Mouse (Mus musculus) kidney, adult 11 months (tissue): ENCODE measurements around the gene Dpp8.

Experiments
- DNase-seq: peaks from one replicate; pipeline ENCODE4 v3.0.0; 2022

The Dpp8 gene

GRCm38 (mm10) chr9:65094237-65094636 lies 62.0 kb downstream of the Dpp8 start:
- no peak for DNase-seq

- DNase-seq: no peak
Observed at GRCm38 (mm10) chr9:65100991-65101685, 68.9 kb downstream of the Dpp8 start, which contains the start of gene Igdcc4. Gene Igdcc4, plus strand, starts transcription at chr9:65101486.

- no peak for DNase-seq
Observed at GRCm38 (mm10) chr9:65101686-65102376, 69.6 kb downstream of the Dpp8 start.

- DNase-seq: no peak
Observed at GRCm38 (mm10) chr9:65102377-65103172, 70.4 kb downstream of the Dpp8 start.

- no peak for DNase-seq
Observed at GRCm38 (mm10) chr9:65103173-65103752, 71.0 kb downstream of the Dpp8 start.

- no peak for DNase-seq
Observed at GRCm38 (mm10) chr9:65106821-65107220, 74.6 kb downstream of the Dpp8 start.

GRCm38 (mm10) chr9:65107893-65108292 lies 75.7 kb downstream of the Dpp8 start:
- DNase-seq: no peak

GRCm38 (mm10) chr9:65109132-65110072 lies 77.2 kb downstream of the Dpp8 start:
- DNase-seq: no peak

- no peak for DNase-seq
Observed at GRCm38 (mm10) chr9:65111698-65112097, 79.5 kb downstream of the Dpp8 start.

- no peak for DNase-seq
Observed at GRCm38 (mm10) chr9:65113694-65114093, 81.5 kb downstream of the Dpp8 start.

- no peak for DNase-seq
Observed at GRCm38 (mm10) chr9:65115891-65116290, 83.7 kb downstream of the Dpp8 start.

- DNase-seq: no peak
Observed at GRCm38 (mm10) chr9:65117516-65117915, 85.3 kb downstream of the Dpp8 start.

- DNase-seq: peak; percentile 24
Observed at GRCm38 (mm10) chr9:65120935-65121334, 88.7 kb downstream of the Dpp8 start.

GRCm38 (mm10) chr9:65122545-65122944 lies 90.3 kb downstream of the Dpp8 start:
- no peak for DNase-seq

GRCm38 (mm10) chr9:65123552-65124168 lies 91.4 kb downstream of the Dpp8 start:
- no peak for DNase-seq

GRCm38 (mm10) chr9:65128123-65128815 lies 96.1 kb downstream of the Dpp8 start:
- peak; percentile 23 for DNase-seq

GRCm38 (mm10) chr9:65131717-65132116 lies 99.5 kb downstream of the Dpp8 start:
- no peak for DNase-seq
